Mouse (Mus musculus): Measurements from ENCODE around the gene Casp8. TPM values are rescaled to one million over a fixed set of nuclear protein-coding genes. Genes with fewer than 3 reads are reported as not detected.
A peak's percentile ranks its signal among the peaks of the same experiment; 100 is the strongest.
"Not testable (repeated sequence)": the region's sequence is repeated elsewhere in the genome, so short reads cannot be mapped to it uniquely, and the experiment has no call there.

Casp8 gene
- polyA plus RNA-seq, 1 experiment from 2014 or later = 18.3 TPM

DNA sequence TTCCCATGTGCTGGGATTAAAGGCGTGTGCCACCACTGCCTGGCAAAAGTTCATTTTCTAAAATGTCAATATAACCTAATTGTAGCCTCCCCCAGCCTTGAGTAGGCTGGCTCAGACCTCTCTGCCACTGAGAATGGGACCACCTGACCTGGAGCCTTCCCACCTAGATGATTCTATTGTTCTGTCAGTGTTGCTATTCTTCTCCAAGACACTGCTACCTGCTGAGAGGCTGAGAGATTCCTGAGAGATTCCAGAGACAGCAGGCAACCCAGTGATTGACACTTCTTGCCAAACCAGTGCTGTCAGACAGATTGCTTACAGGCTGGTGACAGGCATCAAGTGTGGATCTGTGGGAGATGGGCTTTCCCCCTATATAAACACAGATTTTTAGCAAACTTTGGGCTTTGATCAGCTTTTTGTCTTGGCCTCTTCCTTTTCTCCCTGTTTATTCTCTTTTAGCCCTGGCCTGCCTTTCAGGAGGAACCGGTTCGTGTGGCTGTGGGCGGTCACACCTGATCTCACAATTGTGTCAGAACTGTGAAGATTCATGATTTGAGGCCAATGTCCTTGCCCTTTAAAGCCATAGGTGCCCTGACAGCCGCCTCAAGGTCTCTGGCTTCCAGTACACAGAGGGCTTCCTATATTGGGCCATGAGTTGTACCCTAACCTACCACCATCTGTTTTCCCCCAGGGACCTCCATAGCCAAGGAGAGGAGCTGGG, 94.8 kb downstream of the Casp8 start:
- no peaks in the 10 kb centered on the region for H3K9me3 ChIP-seq (replicated peaks)
- DNase-seq (ENCODE audit: low spot score) = peak; percentile 29
- H3K4me1 ChIP-seq = no peaks in the 10 kb centered on the region
- no peaks in the 10 kb centered on the region for H3K36me3 ChIP-seq
- no peaks in the 10 kb centered on the region for H3K27me3 ChIP-seq (ENCODE audit: low read depth, poor library complexity, severe bottlenecking)
- no peak overlapping the region for H3K27ac ChIP-seq
- no peak overlapping the region for H3K4me3 ChIP-seq
- WGBS = 74% methylated on average over 5 of the region's 5 CpGs

DNA sequence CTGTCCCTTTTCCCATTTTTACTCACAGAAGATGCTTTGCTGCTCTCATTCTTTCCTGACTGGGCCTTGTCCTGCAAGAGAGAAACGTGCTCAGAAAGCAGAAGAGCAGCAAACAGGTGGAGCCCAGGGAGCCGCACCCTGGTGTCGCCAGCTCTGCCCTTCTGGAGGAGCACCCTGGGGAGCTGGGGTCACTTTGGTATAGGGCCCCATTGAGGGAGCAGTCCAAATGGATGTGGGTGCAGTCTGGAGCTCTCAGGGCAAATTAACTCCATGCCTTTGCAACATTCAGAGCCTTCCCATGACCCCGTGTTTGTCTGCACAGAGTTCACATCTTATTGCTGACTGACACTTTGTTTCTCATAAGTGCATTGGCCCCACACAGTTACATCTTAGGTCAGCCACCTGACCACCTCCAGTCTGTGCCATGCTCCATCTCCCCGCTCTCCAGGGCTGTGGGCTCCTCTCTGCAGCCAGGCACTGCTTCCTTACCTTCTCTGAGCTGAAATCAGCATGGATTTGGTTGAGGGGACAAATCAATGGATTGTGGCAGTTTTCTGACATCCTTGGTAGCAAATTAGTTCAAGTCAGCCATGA, 95.6 kb downstream of the Casp8 start:
- 83% methylated on average over 4 of the region's 5 CpGs for WGBS
- H3K27me3 ChIP-seq (ENCODE audit: low read depth, poor library complexity, severe bottlenecking); H3K36me3 ChIP-seq; H3K4me3 ChIP-seq; H3K4me1 ChIP-seq; DNase-seq (ENCODE audit: low spot score); H3K27ac ChIP-seq; H3K9me3 ChIP-seq (replicated peaks): not testable (repeated sequence)

DNA sequence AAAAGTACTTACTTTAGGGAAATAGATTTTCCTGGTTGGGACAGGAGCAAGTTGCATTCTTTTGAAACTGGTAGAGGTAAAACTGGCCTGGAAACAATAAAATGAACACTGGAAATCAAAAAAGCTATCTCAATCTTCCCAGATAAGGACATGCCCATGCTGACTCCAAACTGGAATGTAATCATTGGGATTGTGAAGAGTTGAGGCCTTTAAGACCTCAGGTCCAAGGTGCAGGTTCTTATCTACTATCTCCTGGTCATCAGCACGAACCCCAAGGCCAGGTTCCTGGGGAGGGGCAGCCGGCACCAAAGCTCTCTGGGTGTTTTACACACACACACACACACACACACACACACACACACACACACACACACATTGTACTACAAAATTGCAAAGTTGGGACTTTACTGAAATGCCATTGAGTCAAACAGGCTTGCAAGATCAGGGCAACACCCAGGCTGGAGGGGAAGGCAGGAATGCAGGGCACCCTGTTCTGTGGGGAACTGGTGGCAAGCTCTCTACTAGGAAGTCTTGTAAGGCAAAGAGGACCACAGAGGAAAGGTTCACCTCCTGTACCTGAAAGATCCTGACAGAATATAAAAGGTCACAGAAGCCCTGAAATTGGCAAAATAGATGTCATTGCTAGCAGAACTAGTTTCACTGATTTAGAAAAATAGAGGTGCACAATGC, 96.5 kb downstream of the Casp8 start:
- not testable (repeated sequence) for H3K27ac ChIP-seq; H3K9me3 ChIP-seq (replicated peaks); H3K27me3 ChIP-seq (ENCODE audit: low read depth, poor library complexity, severe bottlenecking); H3K4me1 ChIP-seq; H3K36me3 ChIP-seq; H3K4me3 ChIP-seq
- DNase-seq (ENCODE audit: low spot score) = peak; percentile 6
- 89% methylated on average over 2 of the region's 2 CpGs for WGBS

DNA sequence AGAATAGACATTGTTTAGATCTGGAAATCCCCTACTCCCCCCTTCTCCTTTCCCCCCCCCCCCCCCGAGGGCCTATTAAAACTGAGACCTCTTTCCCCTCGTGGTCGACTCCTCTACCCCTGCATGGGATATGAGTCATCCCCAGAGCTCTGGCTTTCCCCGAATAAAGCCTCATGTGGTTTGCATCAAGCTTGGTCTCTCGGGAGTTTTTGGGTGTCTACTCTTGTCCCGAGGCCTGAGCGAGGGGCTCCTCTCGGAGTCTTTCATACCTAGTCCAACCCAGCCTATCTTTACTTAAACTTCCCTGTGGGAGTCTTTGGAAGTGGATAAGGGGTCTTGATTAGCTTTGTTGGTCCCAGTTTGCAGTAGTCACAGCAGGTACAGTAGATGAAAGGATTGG, 97.2 kb downstream of the Casp8 start:
- H3K27me3 ChIP-seq (ENCODE audit: low read depth, poor library complexity, severe bottlenecking); H3K36me3 ChIP-seq; H3K9me3 ChIP-seq (replicated peaks); H3K4me1 ChIP-seq; H3K27ac ChIP-seq; H3K4me3 ChIP-seq: not testable (repeated sequence)
- DNase-seq (ENCODE audit: low spot score) = peak; percentile 15
- WGBS = 95% methylated on average over 7 of the region's 8 CpGs

Other genes starting within 250 kb of the Casp8 start
- gene Fam126b, start 209.1 kb upstream of the Casp8 start, polyA plus RNA-seq (2016; fragmentation: Nextera tagmentation; extraction: Ambion mirVana) = 4.8 and 6.0 TPM in 2 replicates
- 140 and 144 TPM in 2 replicates for gene Ndufb3, start 209.0 kb upstream of the Casp8 start, polyA plus RNA-seq (2016; fragmentation: Nextera tagmentation; extraction: Ambion mirVana)
- gene Als2cr12, start 99.4 kb upstream of the Casp8 start, polyA plus RNA-seq (2016; fragmentation: Nextera tagmentation; extraction: Ambion mirVana) = not detected in 2 replicates
- gene Cflar, start 83.9 kb upstream of the Casp8 start, polyA plus RNA-seq (2016; fragmentation: Nextera tagmentation; extraction: Ambion mirVana) = 23.2 and 26.2 TPM in 2 replicates
- gene Trak2, start 178.1 kb downstream of the Casp8 start, polyA plus RNA-seq (2016; fragmentation: Nextera tagmentation; extraction: Ambion mirVana) = 7.5 and 9.3 TPM in 2 replicates
- gene Stradb, start 178.1 kb downstream of the Casp8 start, polyA plus RNA-seq (2016; fragmentation: Nextera tagmentation; extraction: Ambion mirVana) = 19.1 and 20.2 TPM in 2 replicates